Mouse (Mus musculus): ENCODE data around the gene Enox1.

- TF ChIP-seq POLR2A (IDR thresholded peaks at IDR 0.05; ENCODE audit: borderline replicate concordance, extremely low read depth, low read depth, low read length) = no peak
- no peak for TF ChIP-seq CTCF (IDR thresholded peaks at IDR 0.05; ENCODE audit: insufficient read depth, low read length)
These were observed 321.1 kb downstream of the Enox1 start for GRCm38 (mm10) chr14:77477704-77478103.
